Mouse (Mus musculus): ENCODE results near the gene Cygb. TPM values are rescaled to one million over a fixed set of nuclear protein-coding genes. Genes with fewer than 3 reads are reported as not detected.
"Not testable (repeated sequence)": the region's sequence is repeated elsewhere in the genome, so short reads cannot be mapped to it uniquely, and the experiment has no call there.

The Cygb gene
- total RNA-seq, 2 experiments from 2014 or later = 48.9 to 52.1 TPM

DNA sequence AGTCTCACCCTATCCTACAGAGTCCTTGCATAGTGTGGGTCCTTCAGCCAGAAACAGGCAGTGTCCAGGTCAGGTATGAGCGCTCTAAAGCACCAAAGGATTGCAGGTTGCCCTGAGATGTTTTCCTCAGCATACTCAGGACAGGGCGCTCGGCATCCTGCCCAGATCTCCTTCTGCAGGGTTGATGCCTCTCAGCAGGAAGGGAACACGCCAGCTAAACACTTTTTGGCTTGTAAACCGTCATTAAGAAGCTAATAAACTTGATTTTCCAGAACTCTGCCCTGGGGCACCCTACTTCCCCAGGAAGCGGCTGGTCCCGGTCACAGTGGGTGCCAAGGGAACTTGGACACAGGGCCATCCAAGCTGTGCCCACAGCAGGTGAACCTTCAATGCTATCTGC is 35.0 kb downstream of the Cygb start:
- no peak for DNase-seq (ENCODE audit: low spot score in 2 of 2)

GRCm38 (mm10) chr11:116618666-116619065 is 35.4 kb downstream of the Cygb start:
- no peak for DNase-seq (ENCODE audit: low spot score in 2 of 2)

DNA sequence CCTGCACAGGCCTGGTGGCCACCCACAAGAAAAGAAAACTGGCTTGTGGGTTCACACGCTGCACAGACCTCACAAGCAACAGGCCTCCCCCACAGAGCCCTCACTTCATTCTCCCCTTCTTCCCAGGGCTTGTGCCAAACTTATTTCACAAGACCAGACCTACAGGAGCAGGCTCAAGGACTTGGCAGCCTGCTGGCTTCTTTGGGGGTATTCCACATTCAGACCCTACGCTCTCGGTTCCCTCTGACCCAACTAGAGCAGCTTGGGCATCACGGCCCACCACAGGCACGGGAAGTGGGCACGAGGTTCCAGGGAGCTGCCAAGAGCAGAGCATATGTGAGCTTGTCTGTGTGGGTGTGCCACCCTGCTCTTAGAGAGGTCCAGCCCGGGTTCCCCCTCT is 36.5 kb downstream of the Cygb start:
- DNase-seq (ENCODE audit: low spot score in 2 of 2) = no peak

- no peak for DNase-seq (ENCODE audit: low spot score in 2 of 2)
These were observed 37.5 kb downstream of the Cygb start for GRCm38 (mm10) chr11:116616438-116617118.

DNA sequence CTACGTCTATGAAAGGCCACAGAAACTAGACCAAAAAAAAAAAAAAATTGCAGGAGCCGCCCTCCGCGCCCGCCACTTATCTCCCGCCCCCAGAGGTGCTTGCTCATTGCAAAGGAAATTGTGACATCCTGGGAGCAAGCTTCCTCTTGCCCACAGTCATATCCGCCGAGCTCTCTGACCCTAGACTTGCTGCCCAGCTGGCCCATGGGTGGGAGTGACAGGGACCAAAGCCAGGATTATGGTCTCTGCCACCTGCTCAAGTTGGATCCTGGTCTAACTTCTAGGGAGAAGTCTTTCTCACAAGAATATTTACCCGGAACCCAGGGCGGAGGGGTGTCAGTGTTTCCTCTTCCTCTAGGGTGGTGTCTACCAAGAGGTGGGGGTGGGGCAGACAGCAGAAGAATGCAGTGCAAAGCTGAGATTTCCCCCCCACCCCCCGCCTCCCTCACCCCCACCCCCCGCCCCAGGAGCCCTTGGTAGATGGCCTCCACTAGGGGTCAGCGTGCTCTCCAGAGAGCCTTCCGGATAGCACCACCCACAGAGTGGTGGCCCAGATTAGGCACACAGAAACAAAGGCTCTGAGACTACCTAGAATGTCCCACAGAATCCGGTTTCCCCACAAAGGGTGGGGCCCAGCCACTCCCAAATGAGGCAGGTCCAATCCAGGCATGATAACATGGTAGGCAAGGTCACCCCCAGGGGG is 38.2 kb downstream of the Cygb start:
- DNase-seq (ENCODE audit: low spot score in 2 of 2) = no peak

DNA sequence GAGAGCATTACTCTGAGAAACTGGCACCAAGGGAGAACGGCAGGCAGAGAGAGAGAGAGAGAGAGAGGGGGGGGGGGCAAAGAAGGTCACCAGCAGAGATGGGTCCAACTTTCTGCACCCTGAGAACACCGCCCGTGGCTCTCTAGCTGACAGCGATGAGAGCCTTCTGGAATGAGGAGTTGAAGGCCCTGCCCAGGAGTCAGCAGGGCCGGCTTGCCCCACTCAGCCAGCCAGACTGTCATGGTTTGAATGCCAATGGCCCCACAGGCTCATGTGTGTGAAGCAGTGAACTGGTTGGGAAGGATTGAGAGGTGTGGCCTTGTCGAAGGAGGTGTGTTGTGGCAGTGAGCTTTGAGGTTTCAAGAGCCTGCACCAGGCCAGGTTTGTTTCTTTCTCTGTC is 40.9 kb downstream of the Cygb start:
- no peak for DNase-seq (ENCODE audit: low spot score in 2 of 2)

GRCm38 (mm10) chr11:116612554-116612953 is 41.6 kb downstream of the Cygb start:
- DNase-seq (ENCODE audit: low spot score in 2 of 2) = no peak

DNA sequence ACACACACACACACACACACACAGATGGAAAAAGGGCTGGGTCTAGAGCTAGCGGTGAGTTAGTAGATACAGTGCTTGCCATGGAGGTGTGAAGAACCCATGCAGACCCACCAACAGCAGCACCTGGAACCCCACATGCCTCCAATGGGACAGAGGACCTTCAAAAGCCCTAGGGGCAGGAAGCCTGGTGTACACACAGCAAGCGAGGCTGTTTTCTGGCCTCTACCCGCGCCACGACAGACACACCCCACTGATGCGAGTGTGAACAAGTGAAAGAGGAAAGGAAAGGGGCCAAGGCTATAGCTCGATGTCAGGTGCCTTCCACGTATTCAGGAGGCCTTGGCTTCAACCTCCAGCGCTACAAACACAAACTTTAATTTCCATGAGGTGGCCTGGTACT is 42.2 kb downstream of the Cygb start:
- no peak for DNase-seq (ENCODE audit: low spot score in 2 of 2)

GRCm38 (mm10) chr11:116611168-116611567 is 42.9 kb downstream of the Cygb start:
- DNase-seq (ENCODE audit: low spot score in 2 of 2) = not testable (repeated sequence)

DNA sequence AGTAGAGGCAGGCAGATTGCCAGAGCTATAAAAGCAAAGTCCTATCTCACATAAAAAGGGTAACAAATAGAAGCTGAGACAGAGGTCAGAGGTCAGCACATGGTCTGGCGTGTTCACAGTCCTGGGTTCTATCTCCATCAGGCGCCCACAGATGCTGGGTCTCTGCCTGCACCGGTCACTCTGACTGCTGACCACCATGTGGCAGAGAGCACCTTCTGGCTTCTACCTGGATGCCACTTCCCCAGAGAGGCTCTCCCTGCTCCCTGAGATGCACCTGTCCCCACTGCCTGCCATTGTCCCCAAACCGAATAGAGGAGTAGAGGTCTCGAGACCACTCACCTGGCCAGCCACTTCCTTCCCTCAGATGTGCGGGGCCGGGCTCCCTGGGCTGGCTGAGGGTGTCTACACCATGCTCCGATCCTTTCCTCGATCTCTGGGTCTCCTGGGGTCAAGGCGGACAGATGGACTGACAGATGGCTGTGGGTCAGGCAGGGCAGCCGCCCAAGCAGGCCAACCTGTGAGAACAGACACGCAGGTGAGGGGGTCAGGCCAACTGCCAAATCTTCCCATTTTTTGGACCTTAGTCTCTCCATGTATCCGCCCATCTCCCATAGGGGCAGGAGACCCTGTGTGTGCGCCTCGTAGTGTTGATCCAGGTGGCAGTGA is 44.0 kb downstream of the Cygb start:
- DNase-seq (ENCODE audit: low spot score in 2 of 2) = no peak

DNA sequence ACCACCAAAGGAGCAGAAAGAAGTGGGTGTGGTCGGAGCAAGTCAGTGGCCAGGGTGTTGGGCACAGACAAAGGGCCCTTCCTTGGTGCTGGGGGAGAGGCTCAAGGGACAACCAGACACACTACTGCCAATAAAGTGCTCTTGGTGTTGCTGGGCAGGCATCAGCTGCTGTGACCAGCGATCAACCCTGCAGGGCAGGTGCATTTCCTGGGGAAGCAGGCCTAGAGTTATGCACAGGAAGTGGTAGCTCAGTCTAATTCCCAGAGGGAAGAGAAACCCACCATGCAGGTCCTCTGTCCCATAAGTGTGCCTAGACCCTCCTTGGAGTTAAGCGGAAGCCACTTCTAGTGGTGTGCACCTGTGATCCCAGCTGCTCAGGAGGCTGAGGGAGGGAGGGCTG is 46.4 kb downstream of the Cygb start:
- no peak for DNase-seq (ENCODE audit: low spot score in 2 of 2)

DNA sequence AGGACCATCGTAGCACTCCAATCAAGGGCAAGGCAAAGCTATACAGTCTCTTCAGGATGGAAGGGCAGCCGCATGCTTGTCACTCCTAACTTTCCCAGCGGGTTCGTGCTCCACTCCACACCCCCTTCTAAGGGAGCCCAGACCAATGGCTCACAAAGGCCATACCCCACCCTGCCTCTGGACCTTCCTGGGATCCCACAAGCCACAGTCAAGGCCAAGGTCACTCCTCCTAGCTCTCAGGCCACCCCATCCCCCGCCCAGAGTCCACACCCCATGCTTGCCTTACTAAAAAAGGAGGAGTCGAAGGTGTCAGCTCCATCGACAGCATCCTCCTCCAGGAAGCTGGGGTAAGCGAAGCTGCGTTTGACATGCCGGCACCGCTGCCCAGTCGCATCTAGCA is 50.0 kb downstream of the Cygb start:
- DNase-seq (ENCODE audit: low spot score in 2 of 2) = no peak

DNA sequence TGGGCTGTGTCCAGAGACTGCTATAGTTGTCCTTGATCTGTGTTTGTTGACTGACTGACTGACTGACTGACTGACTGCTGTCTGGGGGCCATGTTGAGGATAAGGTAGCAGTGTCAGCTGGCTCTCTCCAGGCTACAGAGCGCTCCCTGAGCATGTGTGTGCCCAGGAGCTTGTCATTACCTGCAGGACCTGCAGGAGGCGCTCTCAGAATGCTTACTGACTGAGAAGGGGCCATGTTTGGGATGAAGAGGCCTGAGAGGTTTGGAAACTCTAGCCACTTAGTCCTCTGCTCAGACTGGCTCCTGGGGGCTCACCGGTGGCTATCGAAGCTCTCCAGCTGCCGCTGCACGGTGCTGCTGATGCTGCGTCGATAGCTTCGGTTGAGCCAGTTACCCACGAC is 50.8 kb downstream of the Cygb start:
- no peak for DNase-seq (ENCODE audit: low spot score in 2 of 2)

DNA sequence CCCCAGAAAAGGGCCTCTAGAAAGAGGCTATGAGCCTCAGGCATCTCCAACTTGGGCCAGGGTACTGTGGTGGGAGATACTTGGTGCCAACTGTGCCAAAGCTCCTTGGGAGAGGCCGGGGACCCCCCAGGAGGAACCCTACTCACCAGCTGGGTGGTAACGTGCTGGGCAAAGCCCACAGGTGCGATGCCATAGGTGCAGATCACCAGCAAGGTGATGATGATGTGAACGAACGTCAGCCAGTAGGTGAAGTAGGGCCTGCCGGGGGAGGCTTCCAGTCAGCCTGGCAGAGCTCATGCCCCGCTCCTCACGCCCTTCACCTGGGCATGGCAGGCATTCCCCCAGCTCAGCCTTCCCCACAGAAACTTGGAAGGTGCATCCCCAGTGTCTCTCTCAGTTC is 52.1 kb downstream of the Cygb start:
- no peak for DNase-seq (ENCODE audit: low spot score in 2 of 2)

GRCm38 (mm10) chr11:116601166-116601565 is 52.9 kb downstream of the Cygb start:
- no peak for DNase-seq (ENCODE audit: low spot score in 2 of 2)

DNA sequence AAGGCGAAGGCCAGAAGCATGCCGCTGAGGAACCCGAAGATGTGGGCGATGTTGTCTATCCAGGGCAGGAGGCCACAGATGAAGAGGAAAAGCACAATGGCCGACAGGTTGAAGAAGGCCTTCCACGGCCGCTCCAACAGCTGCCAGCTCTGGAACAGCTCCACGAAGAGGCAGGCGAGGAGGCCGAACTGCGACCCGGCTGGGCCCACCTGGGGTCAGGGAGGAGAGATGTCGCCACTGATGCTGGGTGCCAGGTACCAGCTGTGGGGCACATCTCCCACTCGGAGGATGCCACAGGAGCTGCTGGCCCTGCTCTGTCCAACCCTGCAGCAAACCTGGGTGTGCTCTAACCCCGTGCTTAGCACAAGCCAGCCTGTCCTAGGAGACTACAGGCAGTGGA is 54.9 kb downstream of the Cygb start:
- DNase-seq (ENCODE audit: low spot score in 2 of 2) = no peak

DNA sequence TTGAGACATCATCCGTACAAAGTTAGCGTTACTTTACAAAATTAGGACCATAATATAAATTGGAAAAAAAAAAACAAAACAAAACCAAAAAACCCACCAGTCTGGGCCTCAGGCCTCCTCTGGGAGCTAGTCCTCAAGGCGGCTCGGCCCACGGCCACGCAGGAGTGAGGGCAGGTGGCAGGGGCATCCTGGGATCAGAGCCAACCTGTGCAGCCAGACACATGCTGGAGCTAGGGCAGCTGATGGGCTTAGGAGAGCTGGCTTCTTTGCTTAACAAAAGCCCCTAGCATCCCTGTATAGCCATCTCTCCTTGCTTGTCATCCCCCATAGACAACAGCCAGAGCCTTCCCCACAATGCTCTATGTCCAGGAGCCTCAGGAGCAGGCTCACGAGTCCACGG is 55.9 kb downstream of the Cygb start:
- no peak for DNase-seq (ENCODE audit: low spot score in 2 of 2)

- no peak for DNase-seq (ENCODE audit: low spot score in 2 of 2)
These were observed 57.3 kb downstream of the Cygb start for GRCm38 (mm10) chr11:116596766-116597165.
